Mouse (Mus musculus) forebrain, embryonic 13.5 days (tissue): ENCODE results near the gene Prim2. TPM values are rescaled to one million over a fixed set of nuclear protein-coding genes. Genes with fewer than 3 reads are reported as not detected.

Source experiments
- ATAC-seq: fragments of 200-750 bp; cut with Nextera tagmentation; 2 replicates; pipeline ENCODE4 v1.8.0; 2017
- H3K27ac ChIP-seq: fragments of 300-500 bp; sonication (generic); 2 replicates; pipeline ENCODE4 v1.5.1; 2015; ENCODE audit warnings: inconsistent platforms, mild to moderate bottlenecking, moderate library complexity
- H3K27me3 ChIP-seq: fragments of 300-500 bp; sonication (generic); 2 replicates; pipeline ENCODE4 v1.6.1; 2015; ENCODE audit warnings: mild to moderate bottlenecking, inconsistent platforms
- H3K36me3 ChIP-seq: fragments of 300-500 bp; sonication (generic); 2 replicates; pipeline ENCODE4 v1.6.1; 2015; ENCODE audit warnings: mild to moderate bottlenecking, inconsistent platforms; ENCODE audit not compliant: poor library complexity, severe bottlenecking
- H3K4me1 ChIP-seq: fragments of 300-500 bp; sonication (generic); 2 replicates; pipeline ENCODE4 v1.6.1; 2015; ENCODE audit warnings: inconsistent platforms
- H3K4me2 ChIP-seq: fragments of 300-500 bp; sonication (generic); 2 replicates; pipeline ENCODE4 v1.6.1; 2015; ENCODE audit warnings: inconsistent platforms, mild to moderate bottlenecking, moderate library complexity
- H3K4me3 ChIP-seq: fragments of 300-500 bp; sonication (generic); 2 replicates; pipeline ENCODE4 v1.5.1; 2015; ENCODE audit warnings: mild to moderate bottlenecking, inconsistent platforms
- H3K9ac ChIP-seq: fragments of 300-500 bp; sonication (generic); 2 replicates; pipeline ENCODE4 v1.6.1; 2015; ENCODE audit warnings: mild to moderate bottlenecking, inconsistent platforms
- H3K9me3 ChIP-seq: fragments of 300-500 bp; sonication (generic); replicated peaks from 2 replicates; pipeline ENCODE4 v1.6.1; 2016; ENCODE audit warnings: inconsistent platforms
- WGBS: fragments of 180-500 bp; shearing (Covaris S2); methylation state at CpG from one replicate; pipeline ENCODE4 v1.1.7; 2015; 5-methylcytosine and 5-hydroxymethylcytosine counted together
- polyA plus RNA-seq: library from polyadenylated mRNA; unstranded; fragments of >200 nt; fragmentation: Nextera tagmentation; extraction: Ambion mirVana; gene quantifications from 2 replicates; pipeline ENCODE4 v1.2.1, GENCODE M21; 2015

Prim2 gene
- polyA plus RNA-seq: 47.8 and 48.0 TPM in 2 replicates

GRCm38 (mm10) chr1:33669708-33670141 lies at the start of gene Prim2:
TSS of gene Prim2 (minus strand) at chr1:33669795.
- 0% methylated on average over 26 of the region's 26 CpGs for WGBS
- peak; percentile 94 for ATAC-seq
- H3K4me3 ChIP-seq: peak within 1 kb of the TSS; percentile 71

GRCm38 (mm10) chr1:33717636-33718035 lies 48.0 kb upstream of the Prim2 start:
- no peak overlapping the region for H3K9ac ChIP-seq
- H3K4me3 ChIP-seq: no peak overlapping the region
- WGBS: 100% methylated on average over 1 of the region's 1 CpGs
- H3K4me1 ChIP-seq: peaks cover 15% of the 10 kb centered on the region
- H3K36me3 ChIP-seq: peaks cover 11% of the 10 kb centered on the region
- no peak overlapping the region for H3K27ac ChIP-seq
- no peaks in the 10 kb centered on the region for H3K9me3 ChIP-seq
- H3K4me2 ChIP-seq: no peak overlapping the region
- ATAC-seq: no peak
- H3K27me3 ChIP-seq: no peaks in the 10 kb centered on the region

More at GRCm38 (mm10) chr1:33669708-33670141, at the start of gene Prim2:
- Histone ChIP-seq H3K27ac (peak within 1 kb of the TSS; percentile 90), H3K36me3 (peaks cover 19% of the 10 kb centered on the region), H3K4me1 (peaks cover 8% of the 10 kb centered on the region), H3K27me3 (no peaks in the 10 kb centered on the region), H3K9me3 (no peaks in the 10 kb centered on the region), H3K4me2 (peak within 1 kb of the TSS; percentile 83), H3K9ac (peak within 1 kb of the TSS; percentile 82)

DNA sequence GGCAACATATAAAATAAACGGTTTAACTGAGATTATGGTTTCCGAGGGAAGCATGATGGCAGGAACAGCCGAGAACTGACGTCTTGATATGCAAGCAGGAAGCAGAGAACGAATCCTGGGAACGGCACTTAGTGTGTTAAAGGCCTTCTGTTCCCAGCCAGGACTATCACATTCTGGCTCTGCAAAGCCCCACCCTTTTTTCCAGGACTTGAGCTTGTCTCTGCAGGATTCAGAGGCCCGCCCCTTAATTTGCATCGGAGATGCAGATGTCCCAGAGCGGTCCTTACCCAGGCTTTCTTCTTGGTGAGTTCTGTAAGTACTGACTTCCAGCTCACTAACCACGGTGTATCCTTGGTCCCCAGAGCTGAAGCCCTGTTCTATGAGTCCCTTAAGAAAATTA lies 45.2 kb upstream of the Prim2 start:
- no peak overlapping the region for H3K4me3 ChIP-seq
- ATAC-seq: peak; percentile 50; the same call in 1 of the 2 replicates
- H3K27me3 ChIP-seq: no peaks in the 10 kb centered on the region
- no peaks in the 10 kb centered on the region for H3K9me3 ChIP-seq
- H3K9ac ChIP-seq: no peak overlapping the region
- no peaks in the 10 kb centered on the region for H3K36me3 ChIP-seq
- H3K4me2 ChIP-seq: peak overlapping the region; percentile 36
- H3K27ac ChIP-seq: no peak overlapping the region
- H3K4me1 ChIP-seq: 0 out of 2 replicates have a peak, but pooled peaks cover 5% of the 10 kb centered on the region
- WGBS: 9% methylated on average over 10 of the region's 10 CpGs

DNA sequence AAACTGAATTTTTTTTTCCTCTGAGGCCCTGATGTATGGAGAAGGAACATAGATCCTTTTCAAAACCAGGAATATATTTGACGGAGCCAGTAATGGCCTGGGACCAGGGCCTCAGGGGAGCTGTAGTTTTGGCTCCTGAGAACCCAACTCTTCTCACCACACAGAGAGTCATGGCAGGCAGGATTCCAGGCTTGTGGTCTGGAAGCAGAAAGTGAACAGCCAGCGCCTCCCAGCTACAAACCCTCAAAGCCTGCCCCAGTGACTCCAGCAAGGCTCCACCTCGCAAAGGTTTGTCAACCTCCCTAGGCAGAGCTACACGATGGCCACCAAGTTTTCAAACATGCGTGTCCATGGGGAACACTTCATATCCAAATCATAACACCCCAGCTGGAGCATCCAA lies 42.4 kb upstream of the Prim2 start:
- Histone ChIP-seq H3K36me3 (no peaks in the 10 kb centered on the region), H3K9me3 (no peaks in the 10 kb centered on the region), H3K4me3 (no peak overlapping the region), H3K27ac (no peak overlapping the region), H3K4me1 (0 out of 2 replicates have a peak, but pooled peaks cover 5% of the 10 kb centered on the region), H3K27me3 (no peaks in the 10 kb centered on the region), H3K9ac (no peak overlapping the region), H3K4me2 (no peak overlapping the region)
- 91% methylated on average over 5 of the region's 5 CpGs for WGBS
- no peak for ATAC-seq

DNA sequence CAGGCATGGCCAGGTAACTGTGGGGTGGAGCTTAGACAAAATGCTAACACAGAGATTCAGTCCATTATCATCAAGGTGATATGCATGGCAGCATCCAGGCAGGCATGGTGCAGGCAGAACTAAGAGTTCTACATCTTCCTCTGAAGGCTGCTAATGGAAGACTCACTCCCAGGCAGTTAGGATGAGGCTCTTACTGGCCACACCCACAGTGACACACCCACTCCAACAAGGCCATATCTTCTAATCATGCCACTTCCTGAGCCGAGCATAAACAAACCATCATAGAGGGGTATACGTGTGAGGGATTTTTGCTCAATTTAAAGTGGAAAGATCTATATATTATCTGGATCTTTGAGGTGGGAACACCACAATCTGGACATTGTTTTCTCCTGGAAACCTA lies 40.0 kb upstream of the Prim2 start:
- Histone ChIP-seq H3K27ac (no peak overlapping the region), H3K9me3 (no peaks in the 10 kb centered on the region), H3K4me2 (no peak overlapping the region), H3K27me3 (no peaks in the 10 kb centered on the region), H3K9ac (no peak overlapping the region), H3K36me3 (no peaks in the 10 kb centered on the region), H3K4me3 (no peak overlapping the region), H3K4me1 (0 out of 2 replicates have a peak, but pooled peaks cover under 1% of the 10 kb centered on the region)
- WGBS: 93% methylated on average over 2 of the region's 2 CpGs
- ATAC-seq: no peak

DNA sequence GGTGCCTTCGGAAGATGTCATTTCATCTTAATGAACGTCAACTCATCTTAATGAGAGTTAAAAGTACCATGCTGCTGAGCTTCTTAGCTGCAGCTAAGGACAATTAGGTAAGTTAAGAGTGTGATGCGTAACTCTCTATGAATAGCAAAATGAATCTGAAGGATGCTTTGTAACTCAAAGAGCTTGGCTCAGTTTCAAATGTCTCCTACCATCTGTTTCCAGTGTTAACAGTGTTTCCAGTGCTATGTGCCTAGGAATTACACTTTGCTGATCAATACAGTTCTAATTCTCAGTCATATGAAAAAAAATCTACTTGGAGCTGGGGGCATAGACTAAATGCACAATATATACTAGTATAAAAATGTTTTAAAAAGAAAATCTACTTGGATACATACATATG lies 31.6 kb upstream of the Prim2 start:
- no peaks in the 10 kb centered on the region for H3K36me3 ChIP-seq
- no peak overlapping the region for H3K27ac ChIP-seq
- 63% methylated on average over 3 of the region's 3 CpGs for WGBS
- no peaks in the 10 kb centered on the region for H3K4me1 ChIP-seq
- H3K27me3 ChIP-seq: no peaks in the 10 kb centered on the region
- H3K4me2 ChIP-seq: no peak overlapping the region
- 0 out of 2 replicates have a peak, but pooled peaks cover 3% of the 10 kb centered on the region for H3K9me3 ChIP-seq
- no peak overlapping the region for H3K4me3 ChIP-seq
- no peak overlapping the region for H3K9ac ChIP-seq
- no peak for ATAC-seq

- Histone ChIP-seq H3K4me3 (no peak overlapping the region), H3K4me2 (no peak overlapping the region), H3K27ac (no peak overlapping the region), H3K9me3 (no peaks in the 10 kb centered on the region), H3K4me1 (no peaks in the 10 kb centered on the region), H3K27me3 (no peaks in the 10 kb centered on the region), H3K36me3 (no peaks in the 10 kb centered on the region), H3K9ac (no peak overlapping the region)
- 91% methylated on average over 2 of the region's 2 CpGs for WGBS
- ATAC-seq: no peak
These were observed 26.4 kb upstream of the Prim2 start for GRCm38 (mm10) chr1:33696016-33696415.

GRCm38 (mm10) chr1:33693893-33694292 lies 24.3 kb upstream of the Prim2 start:
- no peak overlapping the region for H3K27ac ChIP-seq
- no peak for ATAC-seq
- WGBS: 83% methylated on average over 3 of the region's 3 CpGs

DNA sequence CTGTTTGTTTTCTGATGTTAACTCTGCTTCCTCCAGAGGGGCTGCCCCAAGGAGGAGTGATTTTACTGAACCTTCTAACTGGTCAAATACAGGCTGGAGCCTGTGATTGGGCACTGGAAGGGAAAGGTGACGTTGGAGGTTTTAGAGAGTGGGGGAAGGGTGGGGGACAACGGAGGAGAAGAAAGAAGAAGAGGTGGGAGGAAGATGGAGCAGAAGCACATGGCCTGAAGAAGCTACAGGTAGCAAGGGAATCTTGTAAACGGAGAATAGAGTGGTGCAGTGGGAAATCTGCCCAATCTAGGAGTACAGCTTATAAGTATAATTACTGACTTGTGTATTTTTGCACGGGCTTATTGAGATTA lies 20.5 kb upstream of the Prim2 start:
- Histone ChIP-seq H3K9ac (no peak overlapping the region), H3K27me3 (no peaks in the 10 kb centered on the region), H3K27ac (no peak overlapping the region), H3K4me3 (no peak overlapping the region), H3K4me1 (no peaks in the 10 kb centered on the region), H3K9me3 (peaks cover 4% of the 10 kb centered on the region), H3K36me3 (no peaks in the 10 kb centered on the region), H3K4me2 (no peak overlapping the region)
- WGBS: 55% methylated on average over 4 of the region's 4 CpGs
- ATAC-seq: no peak

More at GRCm38 (mm10) chr1:33693893-33694292, 24.3 kb upstream of the Prim2 start:
- Histone ChIP-seq H3K4me1 (no peaks in the 10 kb centered on the region), H3K4me3 (no peak overlapping the region), H3K27me3 (no peaks in the 10 kb centered on the region), H3K36me3 (no peaks in the 10 kb centered on the region), H3K9me3 (no peaks in the 10 kb centered on the region), H3K9ac (no peak overlapping the region), H3K4me2 (no peak overlapping the region)

DNA sequence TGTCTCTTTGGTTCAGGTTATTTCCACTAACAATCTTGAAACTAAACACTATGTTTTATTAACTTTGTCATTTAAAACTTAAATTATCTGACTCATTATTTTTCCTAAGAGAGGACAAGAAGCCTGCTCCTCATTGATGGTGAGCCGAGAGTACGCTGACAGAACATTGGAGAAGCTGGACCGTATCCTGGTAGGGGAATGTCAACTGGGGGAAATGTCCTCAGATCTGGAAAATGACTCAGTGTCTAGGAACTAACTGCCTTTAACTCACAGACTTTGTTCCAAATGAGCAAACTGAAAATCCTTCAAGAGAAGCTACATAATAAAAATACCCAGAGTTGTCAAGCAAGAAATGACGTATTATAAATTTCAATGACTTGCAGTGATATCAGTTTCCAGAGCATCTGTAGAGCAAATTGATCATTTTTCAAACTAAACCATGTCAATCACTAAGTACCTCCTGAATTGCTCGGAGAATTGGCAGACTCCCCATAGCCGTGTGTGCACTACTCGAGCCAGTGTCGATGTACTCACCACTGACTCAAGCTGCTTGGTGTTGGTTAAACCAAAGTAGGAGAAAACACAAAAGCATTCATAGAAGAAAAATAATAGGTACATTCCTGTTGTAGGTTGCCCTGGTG lies 20.0 kb upstream of the Prim2 start:
- Histone ChIP-seq H3K4me2 (no peak overlapping the region), H3K36me3 (no peaks in the 10 kb centered on the region), H3K9ac (no peak overlapping the region), H3K4me3 (no peak overlapping the region), H3K9me3 (peaks cover 4% of the 10 kb centered on the region), H3K4me1 (no peaks in the 10 kb centered on the region), H3K27me3 (no peaks in the 10 kb centered on the region), H3K27ac (no peak overlapping the region)
- ATAC-seq: no peak
- WGBS: 91% methylated on average over 8 of the region's 8 CpGs

GRCm38 (mm10) chr1:33688810-33689209 lies 19.2 kb upstream of the Prim2 start:
- no peaks in the 10 kb centered on the region for H3K36me3 ChIP-seq
- peaks cover 4% of the 10 kb centered on the region for H3K9me3 ChIP-seq
- WGBS: 69% methylated on average over 2 of the region's 2 CpGs
- H3K27me3 ChIP-seq: no peaks in the 10 kb centered on the region
- H3K4me2 ChIP-seq: no peak overlapping the region
- H3K27ac ChIP-seq: no peak overlapping the region
- no peak overlapping the region for H3K9ac ChIP-seq
- H3K4me1 ChIP-seq: no peaks in the 10 kb centered on the region
- no peak overlapping the region for H3K4me3 ChIP-seq
- ATAC-seq: no peak

DNA sequence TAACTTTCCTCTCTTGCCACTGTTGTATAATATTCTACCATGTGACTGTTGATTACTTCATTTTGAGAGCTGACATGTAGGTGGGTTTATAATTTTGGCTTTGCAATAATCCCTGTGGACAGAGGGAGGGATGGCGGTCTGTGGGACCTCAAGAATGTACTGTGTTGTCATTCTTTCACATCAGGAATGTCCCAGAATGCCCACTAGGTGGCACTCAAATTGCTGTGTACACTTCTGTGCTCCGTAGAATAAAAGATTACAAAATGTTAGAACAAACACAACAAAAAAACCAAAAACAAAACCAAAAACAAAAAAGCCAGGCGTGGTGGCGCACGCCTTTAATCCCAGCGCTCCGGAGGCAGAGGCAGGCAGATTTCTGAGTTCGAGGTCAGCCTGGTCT lies 14.9 kb upstream of the Prim2 start:
- Histone ChIP-seq H3K4me2 (no peak overlapping the region), H3K4me1 (no peaks in the 10 kb centered on the region), H3K36me3 (no peaks in the 10 kb centered on the region), H3K27me3 (no peaks in the 10 kb centered on the region), H3K9me3 (peaks cover 10% of the 10 kb centered on the region), H3K9ac (no peak overlapping the region), H3K27ac (no peak overlapping the region), H3K4me3 (no peak overlapping the region)
- 68% methylated on average over 8 of the region's 8 CpGs for WGBS
- ATAC-seq: no peak

DNA sequence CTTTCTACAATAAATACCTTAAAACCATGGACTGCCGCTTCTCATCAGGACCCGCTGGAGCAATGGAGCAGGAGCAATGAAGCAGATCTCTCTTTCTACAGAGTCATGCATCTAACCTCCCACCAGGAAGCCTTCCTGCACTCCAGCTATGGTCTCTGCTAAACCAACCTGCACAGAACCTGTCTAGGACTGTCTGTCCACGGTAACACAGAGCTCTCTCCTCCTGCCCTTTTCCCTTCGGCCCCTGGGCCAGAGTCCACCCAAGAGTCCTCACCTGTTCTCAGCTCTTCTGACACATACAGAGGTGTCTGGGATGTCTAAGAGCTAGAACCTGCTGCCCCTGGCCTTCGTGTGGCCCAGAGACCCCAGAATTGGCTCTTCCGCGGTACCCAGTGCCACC lies 11.3 kb upstream of the Prim2 start:
- H3K36me3 ChIP-seq: no peaks in the 10 kb centered on the region
- no peak for ATAC-seq
- H3K9me3 ChIP-seq: peaks cover 9% of the 10 kb centered on the region
- H3K9ac ChIP-seq: no peak overlapping the region
- WGBS: 93% methylated on average over 7 of the region's 7 CpGs
- H3K4me2 ChIP-seq: no peak overlapping the region
- H3K27ac ChIP-seq: no peak overlapping the region
- no peaks in the 10 kb centered on the region for H3K4me1 ChIP-seq
- H3K27me3 ChIP-seq: no peaks in the 10 kb centered on the region
- H3K4me3 ChIP-seq: no peak overlapping the region
